Mouse (Mus musculus): ENCODE data around the gene Pnkd.

GRCm38 (mm10) chr1:74370040-74370439, 85.3 kb downstream of the Pnkd start:
- TF ChIP-seq GATA1 (IDR thresholded peaks at IDR 0.05; ENCODE audit: low read length) (no peak), TAL1 (IDR thresholded peaks at IDR 0.05; ENCODE audit: low read length) (no peak)
